Mouse (Mus musculus) stomach, embryonic 14.5 days (tissue): ENCODE data around the gene Atg10. TPM values are rescaled to one million over a fixed set of nuclear protein-coding genes. Genes with fewer than 3 reads are reported as not detected.

Experiments used
- ATAC-seq: fragments of 200-750 bp; cut with Nextera tagmentation; 2 replicates; pipeline ENCODE4 v1.8.0; 2017; ENCODE audit warnings: low read depth, moderate TSS enrichment; ENCODE audit not compliant: insufficient number of reproducible peaks, insufficient read depth, low FRiP score
- H3K27ac ChIP-seq: fragments of 300-500 bp; sonication (generic); 2 replicates; pipeline ENCODE4 v1.5.1; 2014; ENCODE audit warnings: mild to moderate bottlenecking, low read length, moderate library complexity, mixed read lengths
- H3K27me3 ChIP-seq: fragments of 300-500 bp; sonication (generic); 2 replicates; pipeline ENCODE4 v1.6.1; 2014; ENCODE audit warnings: low read length, control low read depth, mixed read lengths; ENCODE audit not compliant: control insufficient read depth, insufficient read depth
- H3K36me3 ChIP-seq: fragments of 300-500 bp; sonication (generic); 2 replicates; pipeline ENCODE4 v1.6.1; 2014; ENCODE audit warnings: mild to moderate bottlenecking, control low read depth, low read length, moderate library complexity, mixed read lengths; ENCODE audit not compliant: control insufficient read depth, insufficient read depth
- H3K4me1 ChIP-seq: fragments of 300-500 bp; sonication (generic); 2 replicates; pipeline ENCODE4 v1.6.1; 2014; ENCODE audit warnings: low read length, control low read depth, mixed read lengths; ENCODE audit not compliant: control insufficient read depth, insufficient read depth
- H3K4me2 ChIP-seq: fragments of 300-500 bp; sonication (generic); replicated peaks from 2 replicates; pipeline ENCODE4 v1.6.1; 2014; ENCODE audit warnings: low read depth, low read length, control low read depth
- H3K4me3 ChIP-seq: fragments of 300-500 bp; sonication (generic); 2 replicates; pipeline ENCODE4 v1.5.1; 2014; ENCODE audit warnings: low read depth, low read length, control low read depth
- H3K9ac ChIP-seq: fragments of 300-500 bp; sonication (generic); replicated peaks from 2 replicates; pipeline ENCODE4 v1.6.1; 2014; ENCODE audit warnings: low read depth, mild to moderate bottlenecking, control low read depth, low read length, moderate library complexity, mixed read lengths
- H3K9me3 ChIP-seq: fragments of 300-500 bp; sonication (generic); 2 replicates; pipeline ENCODE4 v1.6.1; 2016; ENCODE audit warnings: low read depth, low read length, control low read depth; ENCODE audit not compliant: control insufficient read depth
- WGBS: fragments of 180-500 bp; shearing (Covaris S2); extraction: QIAGEN DNeasy Blood & Tissue Kit; methylation state at CpG from one replicate; pipeline ENCODE4 v1.1.7; 2014; 5-methylcytosine and 5-hydroxymethylcytosine counted together
- polyA plus RNA-seq: library from polyadenylated mRNA; unstranded; fragments of >200 nt; fragmentation: Nextera tagmentation; extraction: Ambion mirVana; gene quantifications from 2 replicates; pipeline ENCODE4 v1.2.1, GENCODE M21; 2014

Atg10 gene
- polyA plus RNA-seq, 1 experiment from 2014 or later: 15.0 TPM

GRCm38 (mm10) chr13:91185248-91185867 is 38.4 kb downstream of the Atg10 start:
- no peak for ATAC-seq
- WGBS: 84% methylated on average over 3 of the region's 3 CpGs
- Histone ChIP-seq H3K27ac (no peak overlapping the region), H3K9me3 (no peaks in the 10 kb centered on the region), H3K4me1 (no peaks in the 10 kb centered on the region), H3K36me3 (no peaks in the 10 kb centered on the region), H3K4me3 (no peak overlapping the region), H3K27me3 (no peaks in the 10 kb centered on the region), H3K9ac (no peak overlapping the region), H3K4me2 (no peak overlapping the region)

GRCm38 (mm10) chr13:91184226-91184625 is 39.5 kb downstream of the Atg10 start:
- WGBS: 69% methylated on average over 3 of the region's 3 CpGs
- Histone ChIP-seq H3K27me3 (no peaks in the 10 kb centered on the region), H3K4me2 (no peak overlapping the region), H3K9ac (no peak overlapping the region), H3K27ac (no peak overlapping the region), H3K4me3 (no peak overlapping the region), H3K4me1 (no peaks in the 10 kb centered on the region), H3K36me3 (no peaks in the 10 kb centered on the region), H3K9me3 (no peaks in the 10 kb centered on the region)
- no peak for ATAC-seq

- Histone ChIP-seq H3K4me3 (no peak overlapping the region), H3K36me3 (no peaks in the 10 kb centered on the region), H3K27ac (no peak overlapping the region), H3K27me3 (no peaks in the 10 kb centered on the region), H3K4me1 (no peaks in the 10 kb centered on the region), H3K4me2 (no peak overlapping the region), H3K9ac (no peak overlapping the region), H3K9me3 (no peaks in the 10 kb centered on the region)
- 87% methylated on average over 8 of the region's 8 CpGs for WGBS
- ATAC-seq: no peak
Measured at GRCm38 (mm10) chr13:91180364-91180763, 43.4 kb downstream of the Atg10 start.

GRCm38 (mm10) chr13:91179174-91179899 is 44.4 kb downstream of the Atg10 start:
- 74% methylated on average over 8 of the region's 8 CpGs for WGBS
- H3K36me3 ChIP-seq: no peaks in the 10 kb centered on the region
- H3K4me1 ChIP-seq: no peaks in the 10 kb centered on the region
- no peak for ATAC-seq
- H3K4me3 ChIP-seq: no peak overlapping the region
- H3K9me3 ChIP-seq: no peaks in the 10 kb centered on the region
- H3K9ac ChIP-seq: no peak overlapping the region
- H3K27me3 ChIP-seq: no peaks in the 10 kb centered on the region
- no peak overlapping the region for H3K4me2 ChIP-seq
- no peak overlapping the region; the same call in 1 of the 2 replicates for H3K27ac ChIP-seq

GRCm38 (mm10) chr13:91178428-91179160 is 45.2 kb downstream of the Atg10 start:
- ATAC-seq: peak; percentile 71; the same call in 1 of the 2 replicates
- WGBS: 60% methylated on average over 9 of the region's 9 CpGs

GRCm38 (mm10) chr13:91175347-91175746 is 48.4 kb downstream of the Atg10 start:
- Histone ChIP-seq H3K27ac (no peak overlapping the region), H3K4me1 (no peaks in the 10 kb centered on the region), H3K4me2 (no peak overlapping the region), H3K27me3 (no peaks in the 10 kb centered on the region), H3K9ac (no peak overlapping the region), H3K4me3 (no peak overlapping the region), H3K36me3 (no peaks in the 10 kb centered on the region), H3K9me3 (no peaks in the 10 kb centered on the region)
- no peak for ATAC-seq
- WGBS: 68% methylated on average over 3 of the region's 3 CpGs

More at GRCm38 (mm10) chr13:91178428-91179160, 45.2 kb downstream of the Atg10 start:
- Histone ChIP-seq H3K36me3 (no peaks in the 10 kb centered on the region), H3K4me2 (no peak overlapping the region), H3K9me3 (no peaks in the 10 kb centered on the region), H3K4me1 (no peaks in the 10 kb centered on the region), H3K9ac (no peak overlapping the region), H3K4me3 (no peak overlapping the region), H3K27ac (no peak overlapping the region; the same call in 1 of the 2 replicates), H3K27me3 (no peaks in the 10 kb centered on the region)

GRCm38 (mm10) chr13:91171766-91172491 is 51.8 kb downstream of the Atg10 start:
- ATAC-seq: no peak
- no peaks in the 10 kb centered on the region for H3K4me1 ChIP-seq
- H3K27ac ChIP-seq: no peak overlapping the region
- no peak overlapping the region for H3K4me3 ChIP-seq
- WGBS: 85% methylated on average over 15 of the region's 15 CpGs
- no peak overlapping the region for H3K9ac ChIP-seq
- no peaks in the 10 kb centered on the region for H3K27me3 ChIP-seq
- no peak overlapping the region for H3K4me2 ChIP-seq
- H3K36me3 ChIP-seq: no peaks in the 10 kb centered on the region
- H3K9me3 ChIP-seq: no peaks in the 10 kb centered on the region

- Histone ChIP-seq H3K4me1 (no peaks in the 10 kb centered on the region), H3K9ac (no peak overlapping the region), H3K27ac (no peak overlapping the region), H3K4me3 (no peak overlapping the region), H3K27me3 (no peaks in the 10 kb centered on the region), H3K36me3 (no peaks in the 10 kb centered on the region), H3K9me3 (no peaks in the 10 kb centered on the region), H3K4me2 (no peak overlapping the region)
- 83% methylated on average over 5 of the region's 5 CpGs for WGBS
- no peak for ATAC-seq
Measured at GRCm38 (mm10) chr13:91171205-91171604, 52.6 kb downstream of the Atg10 start.
